Mouse (Mus musculus) cortical plate, adult 2 months (tissue): ENCODE measurements around the gene Dpagt1.

Experiments used
- CTCF ChIP-seq: fragments of 200-500 bp; IDR thresholded peaks from 2 replicates; pipeline ENCODE4 v1.5.1; 2011; ENCODE audit warnings: mild to moderate bottlenecking, control low read depth, low read length; ENCODE audit not compliant: insufficient read depth; ENCODE audit errors: extremely low read depth
- POLR2A ChIP-seq: fragments of 200-500 bp; IDR thresholded peaks from 2 replicates; pipeline ENCODE4 v1.6.1; 2011; ENCODE audit warnings: mild to moderate bottlenecking, low read length, control low read depth; ENCODE audit not compliant: insufficient read depth; ENCODE audit errors: extremely low read depth

DNA sequence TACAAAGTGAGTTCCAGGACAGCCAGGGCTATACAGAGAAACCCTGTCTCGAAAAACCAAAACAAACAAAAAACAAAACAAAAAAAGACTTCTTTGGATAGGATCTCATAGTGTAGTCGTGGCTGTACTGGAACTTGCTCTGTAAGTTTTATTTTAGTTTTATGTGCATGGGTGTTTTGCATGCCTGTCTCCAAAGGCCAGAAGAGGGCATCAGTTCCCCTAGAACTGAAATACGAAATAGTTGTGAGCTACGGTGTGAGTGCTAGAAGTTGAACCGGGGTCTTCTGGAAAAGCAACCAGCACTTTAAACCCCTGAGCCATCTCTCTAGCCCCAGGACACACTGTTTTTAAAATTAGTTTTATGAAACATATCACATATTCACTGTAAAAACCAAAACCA lies 12.8 kb downstream of the Dpagt1 start:
- no peak for TF ChIP-seq CTCF
- TF ChIP-seq POLR2A: no peak
